Mouse (Mus musculus) CH12.LX (cell line): ENCODE measurements around the gene Stk10. TPM values are rescaled to one million over a fixed set of nuclear protein-coding genes. Genes with fewer than 3 reads are reported as not detected.

ENCODE experiments used
- DNase-seq: peaks from one replicate; pipeline ENCODE4 v3.0.0-alpha.2; 2013; ENCODE audit errors: extremely low read depth
- H3K27ac ChIP-seq: 2 replicates; pipeline ENCODE4 v1.5.1; 2012; ENCODE audit warnings: low read depth, mild to moderate bottlenecking, control low read depth, moderate library complexity; ENCODE audit not compliant: insufficient read depth
- H3K27me3 ChIP-seq: replicated peaks from 2 replicates; pipeline ENCODE3; 2012; ENCODE audit warnings: inconsistent platforms
- H3K36me3 ChIP-seq, 2 experiments: replicated peaks in 1 of 2; 2 replicates each; pipeline versions ENCODE3 to v1.6.1; 2012; ENCODE audit warnings: inconsistent platforms in 1 of 2, low read length in 1 of 2, mild to moderate bottlenecking in 1 of 2, mixed read lengths in 1 of 2, moderate library complexity in 1 of 2; ENCODE audit not compliant: control insufficient read depth in 1 of 2, insufficient read depth in 1 of 2
- H3K4me1 ChIP-seq, 2 experiments: 2 replicates each; pipeline ENCODE4 v1.6.1; 2012; ENCODE audit warnings: inconsistent platforms in 1 of 2, moderate library complexity in 1 of 2; ENCODE audit not compliant: insufficient read depth in 2 of 2, control insufficient read depth in 1 of 2
- H3K4me2 ChIP-seq: 2 replicates; pipeline ENCODE4 v1.6.1; 2012; ENCODE audit warnings: low read depth, mild to moderate bottlenecking, control low read depth; ENCODE audit not compliant: poor library complexity, insufficient read depth, severe bottlenecking
- H3K4me3 ChIP-seq, 3 experiments: fragments of 150-350 bp in 1 of 3; sonication (generic) in 1 of 3; replicated peaks in 1 of 3; 2 replicates each; pipeline versions ENCODE3 to v1.5.1; 2011 to 2012; ENCODE audit warnings: low read depth in 2 of 3, low read length in 2 of 3, mild to moderate bottlenecking in 2 of 3, moderate library complexity in 2 of 3, control low read depth in 1 of 3, improper control_type of control experiment in 1 of 3, inconsistent platforms in 1 of 3, mixed read lengths in 1 of 3; ENCODE audit not compliant: poor library complexity in 1 of 3
- H3K79me2 ChIP-seq: replicated peaks from 2 replicates; pipeline ENCODE4 v1.6.1; 2012; ENCODE audit warnings: mild to moderate bottlenecking, moderate library complexity; ENCODE audit not compliant: control insufficient read depth, poor library complexity, insufficient read depth, severe bottlenecking; ENCODE audit errors: extremely low read depth
- H3K9ac ChIP-seq: 2 replicates; pipeline ENCODE4 v1.6.1; 2012; ENCODE audit warnings: low read depth, mild to moderate bottlenecking, control low read depth, moderate library complexity; ENCODE audit not compliant: insufficient read depth
- H3K9me3 ChIP-seq: replicated peaks from 2 replicates; pipeline ENCODE3; 2012; ENCODE audit warnings: low read length, inconsistent platforms, mixed read lengths
- BHLHE40 ChIP-seq: IDR thresholded peaks from 2 replicates; pipeline ENCODE4 v1.6.1; 2011; ENCODE audit warnings: mild to moderate bottlenecking, low read depth, low read length, improper control_type of control experiment
- CHD1 ChIP-seq: IDR thresholded peaks from 2 replicates; pipeline ENCODE4 v1.6.1; 2012; ENCODE audit warnings: low read depth, low read length, improper control_type of control experiment, inconsistent platforms
- CHD2 ChIP-seq: IDR thresholded peaks from 2 replicates; pipeline ENCODE4 v1.6.1; 2011; ENCODE audit warnings: low read length, improper control_type of control experiment
- CTCF ChIP-seq, 2 experiments: IDR thresholded peaks in 1 of 2; conservative IDR thresholded peaks in 1 of 2; 2 replicates each; pipeline ENCODE4 v1.5.1; 2011 to 2012; ENCODE audit warnings: low read depth in 2 of 2, low read length in 2 of 2, improper control_type of control experiment in 1 of 2, inconsistent platforms in 1 of 2, mild to moderate bottlenecking in 1 of 2, moderate library complexity in 1 of 2
- E2F4 ChIP-seq: IDR thresholded peaks from 2 replicates; pipeline ENCODE4 v1.6.1; 2011; ENCODE audit warnings: low read depth, low read length, improper control_type of control experiment; ENCODE audit not compliant: insufficient replicate concordance
- ELF1 ChIP-seq: IDR thresholded peaks from 2 replicates; pipeline ENCODE4 v1.6.1; 2014; ENCODE audit warnings: low read depth, mild to moderate bottlenecking, inconsistent platforms, low read length, improper control_type of control experiment
- EP300 ChIP-seq: IDR thresholded peaks from 2 replicates; pipeline ENCODE4 v1.6.1; 2011; ENCODE audit warnings: low read length, improper control_type of control experiment
- ETS1 ChIP-seq: conservative IDR thresholded peaks from 2 replicates; pipeline ENCODE4 v1.6.1; 2012; ENCODE audit warnings: low read depth, mild to moderate bottlenecking, inconsistent platforms, low read length, improper control_type of control experiment, moderate library complexity
- GABPA ChIP-seq: IDR thresholded peaks from 2 replicates; pipeline ENCODE4 v1.6.1; 2012; ENCODE audit warnings: low read depth, low read length, improper control_type of control experiment, inconsistent platforms; ENCODE audit not compliant: insufficient replicate concordance
- HCFC1 ChIP-seq: IDR thresholded peaks from 2 replicates; pipeline ENCODE4 v1.6.1; 2012; ENCODE audit warnings: low read depth, mild to moderate bottlenecking, inconsistent platforms, low read length, improper control_type of control experiment
- IRF4 ChIP-seq: IDR thresholded peaks from 2 replicates; pipeline ENCODE4 v1.6.1; 2014; ENCODE audit warnings: low read depth, mild to moderate bottlenecking, inconsistent platforms, low read length, improper control_type of control experiment
- JUN ChIP-seq: IDR thresholded peaks from 2 replicates; pipeline ENCODE4 v1.6.1; 2011; ENCODE audit warnings: low read depth, mild to moderate bottlenecking, low read length, improper control_type of control experiment, moderate library complexity; ENCODE audit not compliant: insufficient read depth
- JUND ChIP-seq: conservative IDR thresholded peaks from 2 replicates; pipeline ENCODE4 v1.6.1; 2011; ENCODE audit warnings: low read depth, low read length, improper control_type of control experiment
- KAT2A ChIP-seq: IDR thresholded peaks from 2 replicates; pipeline ENCODE4 v1.6.1; 2012; ENCODE audit warnings: low read length, improper control_type of control experiment, inconsistent platforms; ENCODE audit not compliant: insufficient replicate concordance
- MAFK ChIP-seq: IDR thresholded peaks from 2 replicates; pipeline ENCODE4 v1.6.1; 2011; ENCODE audit warnings: low read length, improper control_type of control experiment; ENCODE audit not compliant: insufficient replicate concordance
- MAX ChIP-seq: IDR thresholded peaks from 2 replicates; pipeline ENCODE4 v1.6.1; 2011; ENCODE audit warnings: low read length, improper control_type of control experiment
- MAZ ChIP-seq: IDR thresholded peaks from 2 replicates; pipeline ENCODE4 v1.6.1; 2012; ENCODE audit warnings: low read depth, mild to moderate bottlenecking, inconsistent platforms, low read length, improper control_type of control experiment, moderate library complexity
- MEF2A ChIP-seq: IDR thresholded peaks from 2 replicates; pipeline ENCODE4 v1.6.1; 2014; ENCODE audit warnings: low read depth, mild to moderate bottlenecking, inconsistent platforms, low read length, improper control_type of control experiment, borderline replicate concordance
- MXI1 ChIP-seq: IDR thresholded peaks from 2 replicates; pipeline ENCODE4 v1.6.1; 2011; ENCODE audit warnings: mild to moderate bottlenecking, low read depth, low read length, improper control_type of control experiment
- MYC ChIP-seq: IDR thresholded peaks from 2 replicates; pipeline ENCODE4 v1.6.1; 2011; ENCODE audit warnings: low read depth, mild to moderate bottlenecking, improper control_type of control experiment, low read length
- NELFE ChIP-seq: IDR thresholded peaks from 2 replicates; pipeline ENCODE4 v1.6.1; 2011; ENCODE audit warnings: low read depth, low read length, improper control_type of control experiment
- NRF1 ChIP-seq: IDR thresholded peaks from 2 replicates; pipeline ENCODE4 v1.6.1; 2014; ENCODE audit warnings: low read depth, mild to moderate bottlenecking, inconsistent platforms, low read length, improper control_type of control experiment, moderate library complexity
- PAX5 ChIP-seq: IDR thresholded peaks from 2 replicates; pipeline ENCODE4 v1.6.1; 2012; ENCODE audit warnings: low read length, inconsistent platforms, mixed read lengths
- POLR2A ChIP-seq: IDR thresholded peaks from 2 replicates; pipeline ENCODE4 v1.6.1; 2011; ENCODE audit warnings: low read depth, mild to moderate bottlenecking, improper control_type of control experiment, low read length
- POLR2AphosphoS2 ChIP-seq: IDR thresholded peaks from 2 replicates; pipeline ENCODE4 v1.6.1; 2011; ENCODE audit warnings: low read depth, low read length, improper control_type of control experiment
- RAD21 ChIP-seq: IDR thresholded peaks from 2 replicates; pipeline ENCODE4 v1.6.1; 2011; ENCODE audit warnings: low read depth, mild to moderate bottlenecking, low read length, improper control_type of control experiment, moderate library complexity
- RCOR1 ChIP-seq: conservative IDR thresholded peaks from 2 replicates; pipeline ENCODE4 v1.6.1; 2012; ENCODE audit warnings: low read depth, mild to moderate bottlenecking, inconsistent platforms, low read length, improper control_type of control experiment
- SIN3A ChIP-seq: IDR thresholded peaks from 2 replicates; pipeline ENCODE4 v1.6.1; 2012; ENCODE audit warnings: low read length, improper control_type of control experiment, inconsistent platforms
- SMC3 ChIP-seq: IDR thresholded peaks from 2 replicates; pipeline ENCODE4 v1.6.1; 2011; ENCODE audit warnings: low read depth, low read length, improper control_type of control experiment
- TBP ChIP-seq: conservative IDR thresholded peaks from 2 replicates; pipeline ENCODE4 v1.6.1; 2011; ENCODE audit warnings: low read depth, low read length, improper control_type of control experiment
- TCF12 ChIP-seq: IDR thresholded peaks from 2 replicates; pipeline ENCODE4 v1.6.1; 2014; ENCODE audit warnings: low read depth, mild to moderate bottlenecking, inconsistent platforms, low read length, improper control_type of control experiment
- UBTF ChIP-seq: IDR thresholded peaks from 2 replicates; pipeline ENCODE4 v1.6.1; 2012; ENCODE audit warnings: low read depth, mild to moderate bottlenecking, inconsistent platforms, low read length, improper control_type of control experiment, moderate library complexity
- USF1 ChIP-seq: IDR thresholded peaks from 2 replicates; pipeline ENCODE4 v1.6.1; 2014; ENCODE audit warnings: low read depth, mild to moderate bottlenecking, inconsistent platforms, low read length, improper control_type of control experiment
- USF2 ChIP-seq: conservative IDR thresholded peaks from 2 replicates; pipeline ENCODE4 v1.6.1; 2011; ENCODE audit warnings: low read depth, low read length, improper control_type of control experiment
- ZC3H11A ChIP-seq: IDR thresholded peaks from 2 replicates; pipeline ENCODE4 v1.6.1; 2012; ENCODE audit warnings: low read depth, mild to moderate bottlenecking, inconsistent platforms, low read length, improper control_type of control experiment
- ZKSCAN1 ChIP-seq: IDR thresholded peaks from 2 replicates; pipeline ENCODE4 v1.6.1; 2012; ENCODE audit warnings: low read depth, inconsistent platforms, low read length, improper control_type of control experiment, borderline replicate concordance
- ZMIZ1 ChIP-seq: IDR thresholded peaks from 2 replicates; pipeline ENCODE4 v1.6.1; 2012; ENCODE audit warnings: low read depth, mild to moderate bottlenecking, inconsistent platforms, low read length, improper control_type of control experiment
- ZNF384 ChIP-seq: IDR thresholded peaks from 2 replicates; pipeline ENCODE4 v1.6.1; 2012; ENCODE audit warnings: low read depth, low read length, improper control_type of control experiment, inconsistent platforms
- dilution Hi-C: fragments of 300-500 bp; cut with MboI; formaldehyde crosslinking; loops from 2 replicates; pipeline ENCODE4 v1.14.3; 2020; ENCODE audit warnings: low sequenced_read_pairs; ENCODE audit not compliant: extremely low pct_unique_long_range_greater_than_20kb, extremely low pct_ligation_motif_present
- in situ Hi-C: fragments of 300-500 bp; cut with MboI; formaldehyde crosslinking; loops from 3 replicates; pipeline ENCODE4 v1.14.3; 2019; ENCODE audit warnings: low sequenced_read_pairs, low pct_ligation_motif_present, low pct_unique_long_range_greater_than_20kb, mixed read lengths
- polyA plus RNA-seq: library from polyadenylated mRNA; unstranded; fragments of >175 nt; gene quantifications from 2 replicates; pipeline ENCODE4 v1.2.1, GENCODE M21; 2012; ENCODE audit warnings: low read depth; ENCODE audit not compliant: insufficient read length
- total RNA-seq, 2 experiments: library from RNA; depleted of rRNA; stranded (reverse); fragments of 300-350 nt in 1 of 2; fragments of >200 nt in 1 of 2; gene quantifications; 2 replicates each; pipeline ENCODE4 v1.2.3; 2012 to 2014

Gene Stk10
- total and polyA plus RNA-seq, 3 experiments = 20.0 to 40.3 (median 23.2) TPM

- peak overlapping the region; percentile 50 for H3K27ac ChIP-seq
- DNase-seq = peak; percentile 76
Observed at GRCm38 (mm10) chr11:32488808-32489670, 44.1 kb upstream of the Stk10 start.

DNA sequence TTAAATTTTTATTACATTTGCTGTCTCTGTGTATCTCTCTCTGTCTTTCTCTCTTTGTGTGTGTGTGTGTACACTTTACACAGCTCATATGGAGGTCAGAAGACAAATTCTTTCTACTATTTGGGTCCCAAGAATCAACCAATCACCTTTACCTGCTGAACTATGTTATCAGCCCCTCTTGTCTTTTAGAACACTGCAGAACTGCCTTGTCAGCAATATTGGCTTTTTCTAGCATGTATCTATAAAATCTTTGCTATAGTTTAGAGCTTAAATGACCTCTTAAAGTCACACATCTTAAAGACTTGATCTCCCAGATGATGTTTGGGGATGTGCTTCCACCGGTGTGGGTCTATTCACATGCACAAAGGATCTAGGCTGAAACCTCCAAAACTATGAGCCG, 42.0 kb upstream of the Stk10 start:
- Histone ChIP-seq H3K79me2 (no peaks in the 10 kb centered on the region), H3K36me3 (peaks cover 0 to 4% of the 10 kb centered on the region in 2 experiments), H3K4me1 (peaks cover 9 to 50% of the 10 kb centered on the region in 2 experiments), H3K27me3 (no peaks in the 10 kb centered on the region), H3K9me3 (no peaks in the 10 kb centered on the region), H3K27ac (no peak overlapping the region), H3K9ac (no peak overlapping the region), H3K4me2 (no peak overlapping the region), H3K4me3 (no peak overlapping the region)
- dilution Hi-C loops = no loop called here
- in situ Hi-C loops = no loop called here
- no peak for DNase-seq
- TF ChIP-seq SIN3A (no peak), ZC3H11A (no peak), ELF1 (no peak), ZKSCAN1 (no peak), MAFK (peak; percentile 95)

More at GRCm38 (mm10) chr11:32488808-32489670, 44.1 kb upstream of the Stk10 start:
- Histone ChIP-seq H3K27me3 (no peaks in the 10 kb centered on the region), H3K79me2 (no peaks in the 10 kb centered on the region), H3K9me3 (no peaks in the 10 kb centered on the region), H3K36me3 (peaks cover 0 to 4% of the 10 kb centered on the region in 2 experiments), H3K4me1 (peaks cover 9 to 53% of the 10 kb centered on the region in 2 experiments), H3K4me3 (no peak overlapping the region), H3K9ac (peak overlapping the region; percentile 32), H3K4me2 (peak overlapping the region; percentile 96)
- in situ Hi-C loops (loop anchor here (5.0 kb wide), 1 partner anchor 37 kb away; no protein-coding TSS in a partner anchor), dilution Hi-C loops (no loop called here)
- TF ChIP-seq GABPA (no peak), TBP (no peak), CTCF (conservative IDR thresholded peaks at IDR 0.05 in 1 of 2, IDR thresholded peaks at IDR 0.05 in 1 of 2; ENCODE audit: low read depth in 2 of 2, low read length in 2 of 2) (no peak), SIN3A (peak; percentile 74; the same call in 1 of the 2 replicates), CHD2 (0 out of 2 replicates have a peak, but pooled peaks have one; percentile 25), KAT2A (0 out of 2 replicates have a peak, but pooled peaks have one; percentile 39), USF1 (no peak), JUN (no peak), RAD21 (no peak), MEF2A (peak; percentile 95), TCF12 (peak; percentile 34; the same call in 1 of the 2 replicates), MAZ (no peak), ZMIZ1 (no peak), BHLHE40 (peak; percentile 74), ZNF384 (peak; percentile 55; the same call in 1 of the 2 replicates), NRF1 (0 out of 2 replicates have a peak, but pooled peaks have one; percentile 24), ELF1 (peak; percentile 68), EP300 (peak; percentile 79), ZC3H11A (no peak), RCOR1 (no peak), MAX (peak; percentile 89), POLR2AphosphoS2 (no peak), ETS1 (peak; percentile 20; the same call in 1 of the 2 replicates), MYC (peak; percentile 90), ZKSCAN1 (no peak), UBTF (no peak), SMC3 (no peak), MXI1 (peak; percentile 96), IRF4 (no peak), CHD1 (peak; percentile 80), POLR2A (0 out of 2 replicates have a peak, but pooled peaks have one; percentile 24), HCFC1 (no peak), E2F4 (no peak), JUND (no peak), NELFE (no peak), MAFK (0 out of 2 replicates have a peak, but pooled peaks have one; percentile 26), PAX5 (no peak), USF2 (no peak)
